Mouse (Mus musculus) hematopoietic stem cell, adult 5-6 weeks (primary cell): Measurements from ENCODE around the gene Piezo1. TPM values are rescaled to one million over a fixed set of nuclear protein-coding genes. Genes with fewer than 3 reads are reported as not detected.

Source experiments
- ATAC-seq, 2 experiments: fragments of 125-278 bp in 1 of 2; replicated peaks in 1 of 2; 2 replicates each; pipeline ENCODE4 v1.8.0; 2016 to 2017; ENCODE audit warnings: inconsistent platforms in 2 of 2, mild to moderate bottlenecking in 2 of 2, moderate number of reproducible peaks in 2 of 2, low read depth in 1 of 2, moderate TSS enrichment in 1 of 2; ENCODE audit not compliant: low FRiP score in 2 of 2, poor library complexity in 2 of 2, severe bottlenecking in 2 of 2, insufficient read depth in 1 of 2, low TSS enrichment in 1 of 2
- total RNA-seq: library from RNA; stranded (forward); fragments of 172-1452, 232-1000 nt; gene quantifications from 2 replicates; pipeline ENCODE4 v1.2.3, GENCODE M21; 2017

Piezo1 gene
- total RNA-seq, 1 experiment from 2014 or later: 23.6 TPM

- no peak for ATAC-seq
Measured at GRCm38 (mm10) chr8:122474951-122475560, 76.1 kb downstream of the Piezo1 start.

GRCm38 (mm10) chr8:122473911-122474421 is 77.2 kb downstream of the Piezo1 start:
- ATAC-seq: peak; percentile 76 to 78

GRCm38 (mm10) chr8:122470691-122471090 is 80.4 kb downstream of the Piezo1 start:
- ATAC-seq: peak in 1 of 2 experiments; percentile 11; a peak in 1 of 4 replicates

GRCm38 (mm10) chr8:122469965-122470364 is 81.2 kb downstream of the Piezo1 start:
- ATAC-seq: no peak

GRCm38 (mm10) chr8:122469407-122469806 is 81.7 kb downstream of the Piezo1 start:
- no peak for ATAC-seq

GRCm38 (mm10) chr8:122467816-122468215 is 83.3 kb downstream of the Piezo1 start:
- no peak for ATAC-seq

GRCm38 (mm10) chr8:122464985-122465384 is 86.1 kb downstream of the Piezo1 start:
- no peak for ATAC-seq

- ATAC-seq: no peak; a peak in 1 of 4 replicates
Measured at GRCm38 (mm10) chr8:122463651-122464640, 87.2 kb downstream of the Piezo1 start.

- no peak for ATAC-seq
Measured at GRCm38 (mm10) chr8:122462510-122462909, 88.6 kb downstream of the Piezo1 start.

- no peak for ATAC-seq
Measured at GRCm38 (mm10) chr8:122461473-122462148, 89.5 kb downstream of the Piezo1 start.

GRCm38 (mm10) chr8:122460524-122461472 is 90.3 kb downstream of the Piezo1 start, which contains the start of gene Snai3:
TSS of gene Snai3 (minus strand) at chr8:122460733.
- peak; percentile 32 to 35; a peak in 3 of 4 replicates for ATAC-seq

GRCm38 (mm10) chr8:122459990-122460389 is 91.1 kb downstream of the Piezo1 start:
- no peak for ATAC-seq

GRCm38 (mm10) chr8:122459218-122459900 is 91.8 kb downstream of the Piezo1 start:
- ATAC-seq: no peak

- no peak for ATAC-seq
Measured at GRCm38 (mm10) chr8:122457171-122457570, 94.0 kb downstream of the Piezo1 start.

- no peak for ATAC-seq
Measured at GRCm38 (mm10) chr8:122454409-122454808, 96.7 kb downstream of the Piezo1 start.

- ATAC-seq: no peak
Measured at GRCm38 (mm10) chr8:122452154-122452553, 99.0 kb downstream of the Piezo1 start.
